Mouse (Mus musculus) bone marrow macrophage, adult 2 months (primary cell): ENCODE measurements around the gene Efnb2.

Experiments used
- CTCF ChIP-seq: IDR thresholded peaks from 2 replicates; pipeline ENCODE4 v1.5.1; 2012; ENCODE audit warnings: low read depth, mild to moderate bottlenecking, low read length, moderate library complexity
- POLR2A ChIP-seq: IDR thresholded peaks from 2 replicates; pipeline ENCODE4 v1.6.1; 2012; ENCODE audit warnings: mild to moderate bottlenecking, low read depth, low read length, borderline replicate concordance

DNA sequence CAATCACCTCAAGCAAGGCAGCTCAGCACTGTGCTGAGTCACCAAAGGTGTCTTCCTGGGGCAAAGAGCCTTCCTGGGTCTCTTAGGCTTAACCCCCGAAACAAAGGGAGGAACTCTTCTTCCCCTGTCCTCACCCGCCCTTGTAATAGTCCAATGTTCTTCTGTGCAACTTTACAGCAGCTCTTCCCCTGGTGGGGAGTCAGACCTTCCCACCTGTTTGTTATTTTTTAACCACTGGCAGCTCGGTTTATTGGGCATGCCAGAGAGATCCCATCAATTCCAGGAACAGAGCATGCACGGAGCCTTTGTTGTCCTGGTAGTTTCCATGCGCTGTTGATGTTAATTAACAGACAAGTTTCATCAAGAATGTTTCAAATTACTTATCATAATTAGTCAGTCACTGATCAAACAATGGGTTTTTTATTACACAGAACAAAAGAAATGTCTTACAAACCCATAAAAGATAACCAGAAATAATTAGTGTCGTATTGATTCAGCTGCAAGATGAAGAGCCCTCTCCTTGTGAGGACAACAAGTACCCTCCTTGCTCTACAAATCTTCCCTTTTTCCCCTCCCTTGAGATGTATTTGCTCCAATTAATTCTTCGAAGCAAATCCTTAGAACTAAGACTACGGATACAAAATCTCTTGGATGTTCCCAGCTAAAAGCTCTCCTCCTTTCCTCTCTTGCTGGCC lies 21.3 kb downstream of the Efnb2 start:
- TF ChIP-seq CTCF (no peak), POLR2A (no peak)
